ENCODE assay signal across 8 mouse cellular contexts in the genomic region with DNA sequence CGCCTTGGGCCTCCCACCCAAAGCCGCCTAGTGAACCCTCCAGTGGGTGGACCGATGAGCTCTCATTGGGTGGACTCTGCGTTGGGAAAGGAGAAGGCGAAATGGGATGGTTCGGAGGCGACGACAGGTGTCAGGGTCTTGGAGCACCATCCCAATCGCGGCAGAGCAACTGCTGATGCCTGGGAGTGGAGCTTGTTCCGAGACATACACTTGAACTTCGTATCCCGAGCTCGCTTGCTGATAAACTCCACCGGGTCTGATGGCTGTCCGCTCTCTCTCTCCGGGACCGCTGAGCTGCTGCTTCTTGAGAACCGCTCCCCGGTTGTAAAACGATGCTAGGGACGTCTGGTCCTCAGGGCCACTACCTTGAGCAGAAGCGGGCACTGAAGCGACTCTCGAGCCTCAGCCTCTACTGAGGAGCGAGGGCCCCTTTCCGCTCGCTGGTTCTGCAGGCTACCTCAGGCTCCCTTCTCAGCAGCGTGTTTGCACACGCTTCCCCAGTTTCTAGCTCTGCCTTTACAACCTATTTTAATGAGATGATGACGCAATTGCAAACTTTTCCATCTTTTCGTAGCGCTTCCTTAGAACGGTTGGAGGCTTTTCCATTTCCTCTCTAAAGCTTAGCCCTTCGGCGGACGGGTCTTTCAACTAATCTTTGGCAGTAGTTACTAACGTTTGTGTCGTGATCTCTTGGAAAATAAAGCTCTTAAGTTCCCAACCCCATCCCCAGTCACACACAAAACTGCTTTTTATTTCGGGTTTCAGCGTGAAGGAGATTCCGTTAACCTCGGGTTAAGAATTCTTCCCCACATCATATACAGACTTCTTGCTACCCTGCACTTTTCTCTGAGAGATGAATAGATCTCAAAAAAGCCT. TPM values are rescaled to one million over a fixed set of nuclear protein-coding genes. Genes with fewer than 3 reads are reported as not detected.
DNase-seq lines count a peak whose midpoint lies in the region; ATAC-seq and TF ChIP-seq lines count a peak whose summit lies in the region.

No protein-coding gene starts in this region.

- H3K4me1 ChIP-seq in bone marrow, adult 2 months (ENCODE audit: control insufficient read depth, insufficient read depth, low read length) = peaks cover 4% of the 10 kb centered on the region; the same call in 1 of the 2 replicates
- H3K4me1 ChIP-seq in heart, embryonic 14.5 days (ENCODE audit: control insufficient read depth in 2 of 2, insufficient read depth in 2 of 2, low read length in 2 of 2) = peaks cover 5 to 22% of the 10 kb centered on the region in 2 experiments
- H3K4me1 ChIP-seq in limb, embryonic 13.5 days = peaks cover 27% of the 10 kb centered on the region
- H3K4me1 ChIP-seq in midbrain, embryonic 13.5 days (replicated peaks) = peaks cover 23% of the 10 kb centered on the region

- no peak for ATAC-seq in heart, embryonic 14.5 days (ENCODE audit: insufficient number of reproducible peaks, insufficient read depth, low FRiP score, low read depth)
- no peak for ATAC-seq in limb, embryonic 13.5 days (ENCODE audit: low FRiP score, low read depth)
- ATAC-seq in midbrain, embryonic 13.5 days = peak; percentile 3; the same call in 1 of the 2 replicates

- peak overlapping the region; percentile 82 for H3K9ac ChIP-seq in heart, embryonic 14.5 days (ENCODE audit: low read length)
- peak overlapping the region; percentile 72 for H3K9ac ChIP-seq in limb, embryonic 13.5 days
- peak overlapping the region; percentile 70 for H3K9ac ChIP-seq in midbrain, embryonic 13.5 days (replicated peaks)

- no peaks in the 10 kb centered on the region for H3K36me3 ChIP-seq in heart, embryonic 14.5 days (ENCODE audit: control insufficient read depth, insufficient read depth, low read length)
- no peaks in the 10 kb centered on the region for H3K36me3 ChIP-seq in limb, embryonic 13.5 days
- H3K36me3 ChIP-seq in midbrain, embryonic 13.5 days = no peaks in the 10 kb centered on the region

- no peaks in the 10 kb centered on the region for H3K9me3 ChIP-seq in heart, embryonic 14.5 days (ENCODE audit: control insufficient read depth, low read length)
- H3K9me3 ChIP-seq in limb, embryonic 13.5 days = no peaks in the 10 kb centered on the region
- H3K9me3 ChIP-seq in midbrain, embryonic 13.5 days = no peaks in the 10 kb centered on the region

- H3K4me3 ChIP-seq in bone marrow, adult 2 months (replicated peaks; ENCODE audit: control insufficient read depth, low read depth, low read length) = peak overlapping the region; percentile 83
- H3K4me3 ChIP-seq in heart, embryonic 14.5 days (ENCODE audit: control insufficient read depth in 1 of 2, insufficient read depth in 1 of 2, low read depth in 1 of 2, low read length in 2 of 2) = peak overlapping the region; percentile 70 to 90
- H3K4me3 ChIP-seq in limb, embryonic 13.5 days = peak overlapping the region; percentile 83
- peak overlapping the region; percentile 93 for H3K4me3 ChIP-seq in midbrain, embryonic 13.5 days (replicated peaks)

- H3K27ac ChIP-seq in bone marrow, adult 2 months (ENCODE audit: control insufficient read depth, insufficient read depth, low read depth, low read length, poor library complexity) = peak overlapping the region; percentile 96
- H3K27ac ChIP-seq in heart, embryonic 14.5 days (replicated peaks in 1 of 2; ENCODE audit: control insufficient read depth in 1 of 2, insufficient read depth in 1 of 2, low read depth in 2 of 2, low read length in 2 of 2) = peak overlapping the region; percentile 97 to 98
- peak overlapping the region; percentile 89 for H3K27ac ChIP-seq in limb, embryonic 13.5 days
- peak overlapping the region; percentile 94 for H3K27ac ChIP-seq in midbrain, embryonic 13.5 days

- TF ChIP-seq CTCF in bone marrow, adult 2 months (IDR thresholded peaks at IDR 0.05; ENCODE audit: control insufficient read depth, insufficient read depth, low read length) = no peak

- peak; percentile 56; the same call in 1 of the 2 replicates for TF ChIP-seq POLR2A in bone marrow, adult 2 months (IDR thresholded peaks at IDR 0.05; ENCODE audit: borderline replicate concordance, control insufficient read depth, low read depth, low read length)

- peak overlapping the region; percentile 94 for H3K4me2 ChIP-seq in heart, embryonic 14.5 days (ENCODE audit: low read length)
- H3K4me2 ChIP-seq in limb, embryonic 13.5 days (replicated peaks) = peak overlapping the region; percentile 84
- H3K4me2 ChIP-seq in midbrain, embryonic 13.5 days (replicated peaks) = peak overlapping the region; percentile 74

- WGBS in bone marrow, adult 2 months = under 1% methylated on average over 43 of the region's 43 CpGs
- 3% methylated on average over 43 of the region's 43 CpGs for WGBS in heart, embryonic 14.5 days
- 2% methylated on average over 43 of the region's 43 CpGs for WGBS in limb, embryonic 13.5 days
- 1% methylated on average over 43 of the region's 43 CpGs for WGBS in midbrain, embryonic 13.5 days

- no peaks in the 10 kb centered on the region for H3K27me3 ChIP-seq in heart, embryonic 14.5 days (ENCODE audit: control insufficient read depth, insufficient read depth, low read length)
- peaks cover 10% of the 10 kb centered on the region; the same call in 1 of the 2 replicates for H3K27me3 ChIP-seq in limb, embryonic 13.5 days
- H3K27me3 ChIP-seq in midbrain, embryonic 13.5 days = peaks cover 7% of the 10 kb centered on the region; the same call in 1 of the 2 replicates

- peak; percentile 68 for DNase-seq in embryo, embryonic 10.5 days (ENCODE audit: low spot score)
- DNase-seq in embryo, embryonic 9.5 days (ENCODE audit: extremely low spot score) = no peak
- peak; percentile 70 for DNase-seq in 3T3-L1 (ENCODE audit: low read depth, low spot score)
- peak; percentile 65 for DNase-seq in thymus, postnatal 14 days

RNA-seq across cellular contexts. Expression of gene Slc25a28, which starts 1.1 kb away (rescaled TPM):
- polyA plus RNA-seq in bone marrow, adult 2 months (2011; ENCODE audit: insufficient read depth, insufficient read length, low replicate concordance, missing spikeins) = 55.6 and 92.8 TPM in 2 replicates
- 10.4 and 10.8 TPM in 2 replicates for polyA plus RNA-seq in heart, embryonic 14.5 days (2014; fragmentation: Nextera tagmentation; extraction: Ambion mirVana)
- 12.2 and 14.2 TPM in 2 replicates for polyA plus RNA-seq in limb, embryonic 13.5 days (2015; fragmentation: Nextera tagmentation; extraction: Ambion mirVana)
- polyA plus RNA-seq in midbrain, embryonic 13.5 days (2015; fragmentation: Nextera tagmentation; extraction: Ambion mirVana) = 10.8 and 14.4 TPM in 2 replicates

RNA-seq across cellular contexts. Expression of gene Entpd7, which starts 13.7 kb away (rescaled TPM):
- 4.4 and 8.0 TPM in 2 replicates for polyA plus RNA-seq in bone marrow, adult 2 months (2011; ENCODE audit: insufficient read depth, insufficient read length, low replicate concordance, missing spikeins)
- 6.9 TPM in 2 replicates for polyA plus RNA-seq in heart, embryonic 14.5 days (2014; fragmentation: Nextera tagmentation; extraction: Ambion mirVana)
- 11.2 and 12.4 TPM in 2 replicates for polyA plus RNA-seq in limb, embryonic 13.5 days (2015; fragmentation: Nextera tagmentation; extraction: Ambion mirVana)
- 9.1 and 9.9 TPM in 2 replicates for polyA plus RNA-seq in midbrain, embryonic 13.5 days (2015; fragmentation: Nextera tagmentation; extraction: Ambion mirVana)
